Mouse (Mus musculus) G1E (cell line): ENCODE data around the gene N4bp2l2.

ENCODE experiments used
- CTCF ChIP-seq: IDR thresholded peaks from 2 replicates; pipeline ENCODE4 v1.5.1; 2012; ENCODE audit warnings: low read depth, low read length, inconsistent platforms, mixed read lengths
- GATA1 ChIP-seq: IDR thresholded peaks from 2 replicates; pipeline ENCODE4 v1.6.1; 2012; ENCODE audit warnings: borderline replicate concordance, low read length, inconsistent platforms, mixed read lengths
- GATA2 ChIP-seq: IDR thresholded peaks from 2 replicates; pipeline ENCODE4 v1.6.1; 2012; ENCODE audit warnings: low read depth, low read length, inconsistent platforms, borderline replicate concordance
- POLR2AphosphoS5 ChIP-seq: IDR thresholded peaks from 2 replicates; pipeline ENCODE4 v1.6.1; 2012; ENCODE audit warnings: low read depth, low read length, inconsistent platforms; ENCODE audit not compliant: insufficient replicate concordance
- TAL1 ChIP-seq: conservative IDR thresholded peaks from 2 replicates; pipeline ENCODE4 v1.6.1; 2012; ENCODE audit warnings: low read depth, low read length, inconsistent platforms, mixed read lengths

DNA sequence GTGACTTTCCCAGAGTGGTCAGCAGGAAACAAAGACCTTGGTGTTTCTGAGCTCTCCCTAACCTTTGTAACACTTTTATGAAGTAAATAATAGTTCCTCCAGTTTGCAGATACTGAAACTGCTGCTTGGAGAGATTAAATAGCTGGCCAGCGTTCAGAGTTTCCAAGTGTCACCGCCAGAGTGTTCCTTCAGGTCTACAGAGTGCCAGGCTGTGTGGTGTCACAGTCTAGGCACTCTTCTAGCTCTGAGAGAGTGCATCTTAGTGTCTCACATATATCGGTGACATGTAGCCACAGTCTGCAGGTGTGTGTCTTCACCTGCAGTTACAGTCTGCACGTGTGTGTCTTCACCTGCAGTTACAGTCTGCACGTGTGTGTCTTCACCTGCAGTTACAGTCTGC is 82.8 kb downstream of the N4bp2l2 start:
- TF ChIP-seq CTCF, result no peak
- TF ChIP-seq TAL1, result no peak
- TF ChIP-seq GATA2, result no peak
- TF ChIP-seq GATA1, result no peak
- no peak for TF ChIP-seq POLR2AphosphoS5
